Comparison of ENCODE assay signal across 20 mouse cellular contexts in genomic region chr13:18851182-18851581, GRCm38 (mm10).
DNase-seq lines count a peak whose midpoint lies in the region; ATAC-seq and TF ChIP-seq lines count a peak whose summit lies in the region.
"Had no signal": no experiment of that assay in that cellular context is flagged by ENCODE, and none has a peak within 500 bp of the region (broad histone marks: within the 10 kb centered on the region; RNA-seq: fewer than 3 reads in every experiment).

No protein-coding gene starts in this region.

- H3K4me3 ChIP-seq in intestine, embryonic 15.5 days (replicated peaks), result no peak overlapping the region
- H3K4me3 ChIP-seq in intestine, postnatal 0 days (ENCODE audit: low read depth, low read length), result no peak overlapping the region
- no peak overlapping the region for H3K4me3 ChIP-seq in limb, embryonic 11.5 days (ENCODE audit: low read depth, low read length)
- no peak overlapping the region for H3K4me3 ChIP-seq in limb, embryonic 10.5 days
- no peak overlapping the region for H3K4me3 ChIP-seq in MEL (ENCODE audit: control insufficient read depth in 1 of 2, insufficient read depth in 1 of 2, low read depth in 2 of 2, low read length in 2 of 2)
- H3K4me3 ChIP-seq in intestine, embryonic 16.5 days (ENCODE audit: low read length), result no peak overlapping the region
- H3K4me3 ChIP-seq: embryonic facial prominence, embryonic 13.5 days; forebrain, embryonic 13.5 days; gastrocnemius, adult 2 months; heart, embryonic 13.5 days; hindbrain, embryonic 13.5 days had no signal

- no peaks in the 10 kb centered on the region for H3K79me2 ChIP-seq in MEL (ENCODE audit: control insufficient read depth, insufficient read depth, low read length, poor library complexity)

- no peaks in the 10 kb centered on the region for H3K9me3 ChIP-seq in intestine, embryonic 15.5 days
- H3K9me3 ChIP-seq in intestine, postnatal 0 days (ENCODE audit: control insufficient read depth), result no peaks in the 10 kb centered on the region
- H3K9me3 ChIP-seq in limb, embryonic 11.5 days (ENCODE audit: control insufficient read depth, low read length), result no peaks in the 10 kb centered on the region
- H3K9me3 ChIP-seq in limb, embryonic 10.5 days (replicated peaks), result no peaks in the 10 kb centered on the region
- H3K9me3 ChIP-seq in MEL (replicated peaks; ENCODE audit: insufficient read depth, low read length), result no peaks in the 10 kb centered on the region
- H3K9me3 ChIP-seq in intestine, embryonic 16.5 days (ENCODE audit: control insufficient read depth, low read length), result no peaks in the 10 kb centered on the region
- H3K9me3 ChIP-seq: embryonic facial prominence, embryonic 13.5 days; forebrain, embryonic 13.5 days; heart, embryonic 13.5 days; hindbrain, embryonic 13.5 days had no signal

- H3K4me2 ChIP-seq in intestine, embryonic 15.5 days (replicated peaks), result no peak overlapping the region
- H3K4me2 ChIP-seq in intestine, postnatal 0 days (replicated peaks; ENCODE audit: low read depth), result no peak overlapping the region
- H3K4me2 ChIP-seq in limb, embryonic 11.5 days (ENCODE audit: low read depth, severe bottlenecking), result no peak overlapping the region
- H3K4me2 ChIP-seq in intestine, embryonic 16.5 days (ENCODE audit: low read depth, low read length), result no peak overlapping the region
- H3K4me2 ChIP-seq: embryonic facial prominence, embryonic 13.5 days; forebrain, embryonic 13.5 days; heart, embryonic 13.5 days; hindbrain, embryonic 13.5 days had no signal

- H3K36me3 ChIP-seq in intestine, embryonic 15.5 days, result 0 out of 2 replicates have a peak, but pooled peaks cover 2% of the 10 kb centered on the region
- H3K36me3 ChIP-seq in intestine, postnatal 0 days (ENCODE audit: control insufficient read depth, insufficient read depth), result peaks cover 37% of the 10 kb centered on the region; the same call in 1 of the 2 replicates
- no peaks in the 10 kb centered on the region for H3K36me3 ChIP-seq in limb, embryonic 11.5 days (ENCODE audit: control insufficient read depth, insufficient read depth, low read length)
- H3K36me3 ChIP-seq in limb, embryonic 10.5 days, result peaks cover 9% of the 10 kb centered on the region
- no peaks in the 10 kb centered on the region for H3K36me3 ChIP-seq in MEL (ENCODE audit: control insufficient read depth in 1 of 2, insufficient read depth in 2 of 2, low read length in 2 of 2)
- 0 out of 2 replicates have a peak, but pooled peaks cover 4% of the 10 kb centered on the region for H3K36me3 ChIP-seq in intestine, embryonic 16.5 days (ENCODE audit: control insufficient read depth, insufficient read depth, low read length)

- no peak for TF ChIP-seq RAD21 in MEL (IDR thresholded peaks at IDR 0.05; ENCODE audit: low read depth, low read length)

- H3K27me3 ChIP-seq in intestine, embryonic 15.5 days (replicated peaks), result no peaks in the 10 kb centered on the region
- H3K27me3 ChIP-seq in intestine, postnatal 0 days (replicated peaks; ENCODE audit: control insufficient read depth, insufficient read depth, low read length), result no peaks in the 10 kb centered on the region
- H3K27me3 ChIP-seq in limb, embryonic 11.5 days (ENCODE audit: control insufficient read depth, insufficient read depth, low read length), result no peaks in the 10 kb centered on the region
- no peaks in the 10 kb centered on the region for H3K27me3 ChIP-seq in limb, embryonic 10.5 days (ENCODE audit: low read depth, poor library complexity, severe bottlenecking)
- H3K27me3 ChIP-seq in MEL (ENCODE audit: control insufficient read depth in 1 of 2, insufficient read depth in 2 of 2, low read length in 2 of 2), result no peaks in the 10 kb centered on the region
- H3K27me3 ChIP-seq in intestine, embryonic 16.5 days (replicated peaks; ENCODE audit: control insufficient read depth, insufficient read depth, low read length), result no peaks in the 10 kb centered on the region
- H3K27me3 ChIP-seq: CH12.LX; embryonic facial prominence, embryonic 13.5 days; forebrain, embryonic 13.5 days; heart, embryonic 13.5 days; hindbrain, embryonic 13.5 days had no signal

- H3K4me1 ChIP-seq in intestine, embryonic 15.5 days (replicated peaks), result no peaks in the 10 kb centered on the region
- H3K4me1 ChIP-seq in intestine, postnatal 0 days (replicated peaks; ENCODE audit: control insufficient read depth, insufficient read depth, low read length), result no peaks in the 10 kb centered on the region
- H3K4me1 ChIP-seq in limb, embryonic 11.5 days (ENCODE audit: control insufficient read depth, insufficient read depth, low read length), result no peaks in the 10 kb centered on the region
- H3K4me1 ChIP-seq in limb, embryonic 10.5 days, result no peaks in the 10 kb centered on the region
- no peaks in the 10 kb centered on the region for H3K4me1 ChIP-seq in MEL (ENCODE audit: control insufficient read depth in 1 of 2, insufficient read depth in 2 of 2, low read length in 2 of 2)
- no peaks in the 10 kb centered on the region for H3K4me1 ChIP-seq in intestine, embryonic 16.5 days (ENCODE audit: control insufficient read depth, insufficient read depth, low read length)
- H3K4me1 ChIP-seq: embryonic facial prominence, embryonic 13.5 days had no signal

- WGBS in intestine, embryonic 15.5 days, result 75% methylated on average over 4 of the region's 4 CpGs
- WGBS in intestine, postnatal 0 days, result 64% methylated on average over 4 of the region's 4 CpGs
- 73% methylated on average over 4 of the region's 4 CpGs for WGBS in limb, embryonic 11.5 days
- 78% methylated on average over 4 of the region's 4 CpGs for WGBS in limb, embryonic 10.5 days
- 73% methylated on average over 4 of the region's 4 CpGs for WGBS in intestine, embryonic 16.5 days

- no peak overlapping the region for H3K9ac ChIP-seq in intestine, embryonic 15.5 days
- H3K9ac ChIP-seq in intestine, postnatal 0 days (ENCODE audit: low read depth, low read length), result no peak overlapping the region
- no peak overlapping the region for H3K9ac ChIP-seq in limb, embryonic 11.5 days (ENCODE audit: low read length)
- no peak overlapping the region for H3K9ac ChIP-seq in MEL (ENCODE audit: control insufficient read depth, low read depth, low read length, poor library complexity, severe bottlenecking)
- no peak overlapping the region for H3K9ac ChIP-seq in intestine, embryonic 16.5 days (ENCODE audit: low read depth, low read length)
- H3K9ac ChIP-seq: embryonic facial prominence, embryonic 13.5 days; forebrain, embryonic 13.5 days; forebrain, postnatal 0 days; heart, embryonic 13.5 days; hindbrain, embryonic 13.5 days had no signal

- no peak for DNase-seq in limb, embryonic 11.5 days (ENCODE audit: low spot score)
- no peak for DNase-seq in limb, embryonic 10.5 days (ENCODE audit: low spot score)
- DNase-seq in MEL (ENCODE audit: low read depth, low spot score), result no peak
- DNase-seq in gastrocnemius, adult 18-20 months (ENCODE audit: low spot score), result no peak
- DNase-seq: adrenal gland, adult 2 months; adrenal gland, postnatal 25 days; cerebellum, adult 18-20 months; cerebellum, adult 9-11 months; cerebellum, postnatal 36 days; forebrain, postnatal 0 days; gastrocnemius, adult 2 months; gastrocnemius, postnatal 25 days had no signal

- H3K27ac ChIP-seq in intestine, embryonic 15.5 days, result no peak overlapping the region
- no peak overlapping the region for H3K27ac ChIP-seq in intestine, postnatal 0 days (ENCODE audit: low read depth, low read length)
- no peak overlapping the region for H3K27ac ChIP-seq in limb, embryonic 11.5 days (replicated peaks; ENCODE audit: low read depth, low read length)
- no peak overlapping the region for H3K27ac ChIP-seq in limb, embryonic 10.5 days
- H3K27ac ChIP-seq in MEL (ENCODE audit: control insufficient read depth, low read depth, low read length), result no peak overlapping the region
- H3K27ac ChIP-seq in intestine, embryonic 16.5 days (ENCODE audit: low read length), result no peak overlapping the region
- H3K27ac ChIP-seq: embryonic facial prominence, embryonic 13.5 days; forebrain, embryonic 13.5 days; gastrocnemius, adult 2 months; heart, embryonic 13.5 days; hindbrain, embryonic 13.5 days had no signal

- TF ChIP-seq EP300 in MEL (IDR thresholded peaks at IDR 0.05; ENCODE audit: low read depth in 1 of 2, low read length in 2 of 2), result no peak

- TF ChIP-seq POLR2A in MEL (IDR thresholded peaks at IDR 0.05; ENCODE audit: control insufficient read depth in 1 of 2, insufficient read depth in 1 of 2, low read depth in 1 of 2, low read length in 2 of 2, poor library complexity in 1 of 2), result no peak

- 0 out of 2 replicates have a peak, but pooled peaks have one; percentile 51 for ATAC-seq in intestine, embryonic 15.5 days
- no peak for ATAC-seq in intestine, postnatal 0 days
- peak; percentile 73; the same call in 1 of the 2 replicates for ATAC-seq in limb, embryonic 11.5 days (ENCODE audit: insufficient number of reproducible peaks, low FRiP score, low TSS enrichment, low read depth)
- ATAC-seq in intestine, embryonic 16.5 days, result peak; percentile 42; the same call in 1 of the 2 replicates
- ATAC-seq: forebrain, embryonic 13.5 days; forebrain, postnatal 0 days had no signal

- TF ChIP-seq CTCF in intestine, postnatal 0 days (IDR thresholded peaks at IDR 0.05; ENCODE audit: low read depth), result no peak
- no peak for TF ChIP-seq CTCF in MEL (IDR thresholded peaks at IDR 0.05 in 2 of 3, conservative IDR thresholded peaks at IDR 0.05 in 1 of 3; ENCODE audit: control insufficient read depth in 1 of 3, insufficient read depth in 1 of 3, low read depth in 2 of 3, low read length in 3 of 3, poor library complexity in 1 of 3, severe bottlenecking in 1 of 3)

TF ChIP-seq in MEL, 35 proteins besides CTCF, POLR2A, EP300 and RAD21:
- TF ChIP-seq UBTF (IDR thresholded peaks at IDR 0.05; ENCODE audit: borderline replicate concordance, insufficient read depth, low read depth, low read length), result no peak
- TF ChIP-seq USF1 (IDR thresholded peaks at IDR 0.05; ENCODE audit: low read depth, low read length), result peak; percentile 31; the same call in 1 of the 2 replicates
